Mouse (Mus musculus) 3T3-L1 (cell line): ENCODE results near the gene Chrna1.

Source experiments
- DNase-seq: peaks from one replicate; pipeline ENCODE4 v3.0.0-alpha.2; 2015; ENCODE audit warnings: low read depth, low spot score

Gene Chrna1

GRCm38 (mm10) chr2:73521737-73522136, 58.4 kb downstream of the Chrna1 start:
- no peak for DNase-seq

- DNase-seq: no peak
These were observed 61.2 kb downstream of the Chrna1 start for GRCm38 (mm10) chr2:73518966-73519365.

GRCm38 (mm10) chr2:73518311-73518710, 61.8 kb downstream of the Chrna1 start:
- DNase-seq: peak; percentile 72

- DNase-seq: peak; percentile 43
These were observed 66.0 kb downstream of the Chrna1 start for GRCm38 (mm10) chr2:73514178-73514577.
